Mouse (Mus musculus): ENCODE measurements around the gene Acod1. TPM values are rescaled to one million over a fixed set of nuclear protein-coding genes. Genes with fewer than 3 reads are reported as not detected.
A peak's percentile ranks its signal among the peaks of the same experiment; 100 is the strongest.

Acod1 gene
- polyA plus RNA-seq, 1 experiment from 2014 or later = 0.24 TPM

DNA sequence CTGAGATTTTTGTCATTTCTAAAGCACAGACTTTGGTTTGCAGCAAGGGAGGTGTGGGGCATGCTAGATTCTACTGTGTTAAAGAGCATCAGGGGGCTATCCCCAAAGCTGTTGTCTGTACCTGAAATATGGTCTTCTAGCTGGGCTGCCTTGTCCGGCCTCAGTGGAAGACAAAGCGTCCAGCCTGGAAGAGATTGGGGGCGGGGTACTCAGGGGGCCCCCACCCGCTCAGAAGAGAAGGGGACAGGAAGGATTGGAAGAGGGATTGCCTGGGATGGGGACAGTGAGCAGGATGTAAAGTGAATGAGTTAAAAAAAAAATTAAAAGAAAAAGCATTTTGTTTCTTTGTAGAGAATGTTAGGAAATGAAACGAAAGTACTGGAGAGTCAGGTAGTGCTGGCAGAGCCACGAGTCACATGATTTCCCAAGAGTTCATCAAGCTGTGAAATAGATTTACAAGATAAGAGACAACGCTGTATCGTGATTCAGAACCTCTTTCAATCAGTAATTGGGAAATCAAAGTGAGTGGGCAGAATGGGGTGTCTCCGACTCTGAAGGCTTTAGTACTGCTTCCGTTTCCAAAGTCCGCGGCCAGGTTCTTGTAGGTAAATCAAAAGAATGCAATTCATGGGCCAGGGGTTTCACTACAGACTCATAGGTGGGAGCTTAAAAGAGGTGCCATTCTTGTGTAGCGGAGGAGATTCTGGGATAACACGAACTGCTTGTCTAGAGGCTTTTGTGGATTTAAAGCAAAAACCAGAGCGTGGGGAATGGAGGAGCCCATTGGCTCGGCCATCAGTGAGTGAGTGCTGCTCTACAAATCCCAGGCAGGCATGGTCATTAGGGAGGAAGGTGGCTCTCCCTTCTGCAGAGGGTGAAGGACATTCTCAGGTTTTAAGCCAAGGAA is 31.5 kb downstream of the Acod1 start:
- WGBS = 86% methylated on average over 16 of the region's 16 CpGs
- H3K36me3 ChIP-seq (ENCODE audit: control insufficient read depth, insufficient read depth, low read length) = peaks cover 31% of the 10 kb centered on the region
- ATAC-seq (ENCODE audit: low FRiP score, low TSS enrichment) = no peak

GRCm38 (mm10) chr14:103079209-103079977 is 32.6 kb downstream of the Acod1 start:
- WGBS = 86% methylated on average over 9 of the region's 9 CpGs
- Histone ChIP-seq H3K27me3 (ENCODE audit: control insufficient read depth, insufficient read depth, low read length) (no peaks in the 10 kb centered on the region), H3K27ac (replicated peaks; ENCODE audit: low read depth, low read length) (no peak overlapping the region), H3K4me2 (ENCODE audit: low read length) (no peak overlapping the region), H3K36me3 (ENCODE audit: control insufficient read depth, insufficient read depth, low read length) (peaks cover 35% of the 10 kb centered on the region), H3K9ac (replicated peaks; ENCODE audit: low read length) (no peak overlapping the region), H3K4me1 (ENCODE audit: control insufficient read depth, insufficient read depth, low read length) (no peaks in the 10 kb centered on the region), H3K9me3 (ENCODE audit: control insufficient read depth, low read length) (no peaks in the 10 kb centered on the region), H3K4me3 (replicated peaks; ENCODE audit: low read depth, low read length) (no peak overlapping the region)
- no peak for DNase-seq
- no peak for ATAC-seq (ENCODE audit: low FRiP score, low TSS enrichment)

More for the DNA sequence above, 31.5 kb downstream of the Acod1 start:
- Histone ChIP-seq H3K27me3 (ENCODE audit: control insufficient read depth, insufficient read depth, low read length) (no peaks in the 10 kb centered on the region), H3K9me3 (ENCODE audit: control insufficient read depth, low read length) (no peaks in the 10 kb centered on the region), H3K4me1 (ENCODE audit: control insufficient read depth, insufficient read depth, low read length) (no peaks in the 10 kb centered on the region), H3K4me3 (replicated peaks; ENCODE audit: low read depth, low read length) (no peak overlapping the region), H3K9ac (replicated peaks; ENCODE audit: low read length) (no peak overlapping the region), H3K4me2 (ENCODE audit: low read length) (no peak overlapping the region), H3K27ac (replicated peaks; ENCODE audit: low read depth, low read length) (no peak overlapping the region)
- DNase-seq = no peak

- DNase-seq = no peak
- Histone ChIP-seq H3K9ac (replicated peaks; ENCODE audit: low read length) (no peak overlapping the region), H3K36me3 (ENCODE audit: control insufficient read depth, insufficient read depth, low read length) (peaks cover 57% of the 10 kb centered on the region), H3K4me1 (ENCODE audit: control insufficient read depth, insufficient read depth, low read length) (no peaks in the 10 kb centered on the region), H3K9me3 (ENCODE audit: control insufficient read depth, low read length) (no peaks in the 10 kb centered on the region), H3K4me3 (replicated peaks; ENCODE audit: low read depth, low read length) (no peak overlapping the region), H3K27me3 (ENCODE audit: control insufficient read depth, insufficient read depth, low read length) (no peaks in the 10 kb centered on the region), H3K27ac (replicated peaks; ENCODE audit: low read depth, low read length) (no peak overlapping the region), H3K4me2 (ENCODE audit: low read length) (no peak overlapping the region)
- WGBS = 89% methylated on average over 1 of the region's 1 CpGs
- no peak for ATAC-seq (ENCODE audit: low FRiP score, low TSS enrichment)
These were observed 39.2 kb downstream of the Acod1 start for GRCm38 (mm10) chr14:103085840-103086533.

DNA sequence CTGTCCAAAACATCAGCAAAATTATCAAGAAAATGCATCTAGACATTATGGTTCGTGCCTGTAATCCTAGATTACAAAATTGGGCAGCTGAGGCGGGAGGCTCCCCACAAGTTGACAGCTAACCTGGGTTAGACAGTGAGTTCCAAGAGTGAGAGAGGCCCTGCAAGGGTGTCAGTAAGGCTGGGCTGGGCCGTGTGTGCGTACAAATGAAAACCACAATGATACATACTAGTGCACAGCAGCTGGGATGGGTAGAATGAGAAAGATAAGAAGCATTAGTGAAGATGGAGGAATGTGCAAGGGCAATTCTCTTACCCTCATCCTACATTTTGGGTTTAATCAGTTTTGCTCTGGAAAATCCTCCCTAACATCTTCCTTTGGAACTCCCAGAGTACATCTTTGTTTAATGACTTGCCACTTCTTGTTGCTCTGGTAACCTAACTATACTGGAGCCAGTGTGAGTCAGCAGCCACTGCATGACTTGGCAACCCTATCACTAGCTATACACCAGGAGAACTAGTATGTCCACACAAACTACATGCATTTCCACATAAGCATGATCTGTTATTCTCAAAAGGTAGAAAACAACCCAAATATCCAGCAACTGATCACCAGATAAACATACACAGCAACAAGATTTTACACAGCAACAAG is 40.0 kb downstream of the Acod1 start:
- H3K4me2 ChIP-seq (ENCODE audit: low read length) = no peak overlapping the region
- no peaks in the 10 kb centered on the region for H3K9me3 ChIP-seq (ENCODE audit: control insufficient read depth, low read length)
- no peak overlapping the region for H3K9ac ChIP-seq (replicated peaks; ENCODE audit: low read length)
- no peak for ATAC-seq (ENCODE audit: low FRiP score, low TSS enrichment)
- H3K27ac ChIP-seq (replicated peaks; ENCODE audit: low read depth, low read length) = no peak overlapping the region
- DNase-seq = no peak
- peaks cover 63% of the 10 kb centered on the region for H3K36me3 ChIP-seq (ENCODE audit: control insufficient read depth, insufficient read depth, low read length)
- no peaks in the 10 kb centered on the region for H3K4me1 ChIP-seq (ENCODE audit: control insufficient read depth, insufficient read depth, low read length)
- H3K27me3 ChIP-seq (ENCODE audit: control insufficient read depth, insufficient read depth, low read length) = no peaks in the 10 kb centered on the region
- no peak overlapping the region for H3K4me3 ChIP-seq (replicated peaks; ENCODE audit: low read depth, low read length)
- WGBS = 93% methylated on average over 4 of the region's 4 CpGs

GRCm38 (mm10) chr14:103087846-103088245 is 41.1 kb downstream of the Acod1 start:
- no peaks in the 10 kb centered on the region for H3K9me3 ChIP-seq (ENCODE audit: control insufficient read depth, low read length)
- H3K4me2 ChIP-seq (ENCODE audit: low read length) = no peak overlapping the region
- H3K9ac ChIP-seq (replicated peaks; ENCODE audit: low read length) = no peak overlapping the region
- no peak overlapping the region for H3K27ac ChIP-seq (replicated peaks; ENCODE audit: low read depth, low read length)
- H3K27me3 ChIP-seq (ENCODE audit: control insufficient read depth, insufficient read depth, low read length) = no peaks in the 10 kb centered on the region
- no peak for ATAC-seq (ENCODE audit: low FRiP score, low TSS enrichment)
- no peaks in the 10 kb centered on the region for H3K4me1 ChIP-seq (ENCODE audit: control insufficient read depth, insufficient read depth, low read length)
- 90% methylated on average over 5 of the region's 5 CpGs for WGBS
- H3K36me3 ChIP-seq (ENCODE audit: control insufficient read depth, insufficient read depth, low read length) = peaks cover 67% of the 10 kb centered on the region
- DNase-seq = no peak
- no peak overlapping the region for H3K4me3 ChIP-seq (replicated peaks; ENCODE audit: low read depth, low read length)

GRCm38 (mm10) chr14:103088624-103089023 is 41.8 kb downstream of the Acod1 start:
- 73% methylated on average over 6 of the region's 6 CpGs for WGBS
- no peak overlapping the region for H3K9ac ChIP-seq (replicated peaks; ENCODE audit: low read length)
- no peaks in the 10 kb centered on the region for H3K9me3 ChIP-seq (ENCODE audit: control insufficient read depth, low read length)
- H3K4me1 ChIP-seq (ENCODE audit: control insufficient read depth, insufficient read depth, low read length) = no peaks in the 10 kb centered on the region
- DNase-seq = peak; percentile 76
- no peak overlapping the region for H3K27ac ChIP-seq (replicated peaks; ENCODE audit: low read depth, low read length)
- H3K27me3 ChIP-seq (ENCODE audit: control insufficient read depth, insufficient read depth, low read length) = no peaks in the 10 kb centered on the region
- no peak overlapping the region for H3K4me2 ChIP-seq (ENCODE audit: low read length)
- ATAC-seq (ENCODE audit: low FRiP score, low TSS enrichment) = no peak
- peaks cover 64% of the 10 kb centered on the region for H3K36me3 ChIP-seq (ENCODE audit: control insufficient read depth, insufficient read depth, low read length)
- no peak overlapping the region for H3K4me3 ChIP-seq (replicated peaks; ENCODE audit: low read depth, low read length)

DNA sequence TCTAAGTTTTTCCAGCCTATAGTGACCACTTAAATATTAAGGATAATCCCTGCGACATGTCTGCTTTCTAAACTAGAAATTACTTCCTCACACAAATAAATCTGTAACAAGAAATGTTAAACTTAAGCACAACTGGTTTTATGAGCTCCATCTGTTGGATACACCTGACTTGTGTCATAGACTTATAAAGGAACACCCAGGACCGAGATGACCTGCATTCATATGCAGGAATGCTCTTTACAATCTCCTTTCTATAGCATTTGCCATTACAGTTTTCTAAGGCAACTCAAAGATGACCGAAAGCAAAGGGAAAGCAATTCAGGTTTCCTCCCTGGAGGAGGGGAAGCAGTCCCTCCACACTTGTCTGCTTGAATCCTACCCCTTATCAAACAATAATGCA is 46.5 kb downstream of the Acod1 start:
- H3K36me3 ChIP-seq (ENCODE audit: control insufficient read depth, insufficient read depth, low read length) = peaks cover 50% of the 10 kb centered on the region
- ATAC-seq (ENCODE audit: low FRiP score, low TSS enrichment) (no peak), DNase-seq (no peak)
- H3K4me3 ChIP-seq (replicated peaks; ENCODE audit: low read depth, low read length) = no peak overlapping the region
- 88% methylated on average over 3 of the region's 3 CpGs for WGBS
- no peaks in the 10 kb centered on the region for H3K9me3 ChIP-seq (ENCODE audit: control insufficient read depth, low read length)
- peaks cover 20% of the 10 kb centered on the region for H3K4me1 ChIP-seq (ENCODE audit: control insufficient read depth, insufficient read depth, low read length)
- no peak overlapping the region for H3K9ac ChIP-seq (replicated peaks; ENCODE audit: low read length)
- H3K27me3 ChIP-seq (ENCODE audit: control insufficient read depth, insufficient read depth, low read length) = no peaks in the 10 kb centered on the region
- no peak overlapping the region for H3K27ac ChIP-seq (replicated peaks; ENCODE audit: low read depth, low read length)
- H3K4me2 ChIP-seq (ENCODE audit: low read length) = no peak overlapping the region

DNA sequence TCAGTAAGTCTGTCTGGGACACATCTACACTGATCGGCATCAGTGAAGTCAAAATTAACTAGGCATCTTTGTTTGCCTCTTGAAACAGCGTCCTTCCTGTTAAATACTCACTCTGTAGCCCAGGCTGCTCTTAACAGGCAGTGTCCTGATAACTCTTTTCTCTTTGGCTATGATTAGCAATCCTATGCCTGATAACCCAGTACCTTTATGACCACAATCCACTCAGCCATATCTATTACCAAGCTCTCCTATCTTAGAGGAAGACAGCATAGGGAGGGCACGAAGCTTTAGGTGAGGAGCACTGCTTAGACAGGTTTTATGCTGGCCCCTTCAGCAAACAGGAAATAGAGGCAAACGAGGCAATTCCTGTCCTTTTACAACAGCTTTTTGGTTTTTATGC is 46.9 kb downstream of the Acod1 start:
- WGBS = 94% methylated on average over 4 of the region's 4 CpGs
- Histone ChIP-seq H3K4me2 (ENCODE audit: low read length) (no peak overlapping the region), H3K4me1 (ENCODE audit: control insufficient read depth, insufficient read depth, low read length) (peaks cover 20% of the 10 kb centered on the region), H3K36me3 (ENCODE audit: control insufficient read depth, insufficient read depth, low read length) (peaks cover 47% of the 10 kb centered on the region), H3K9me3 (ENCODE audit: control insufficient read depth, low read length) (no peaks in the 10 kb centered on the region), H3K4me3 (replicated peaks; ENCODE audit: low read depth, low read length) (no peak overlapping the region), H3K27me3 (ENCODE audit: control insufficient read depth, insufficient read depth, low read length) (no peaks in the 10 kb centered on the region), H3K27ac (replicated peaks; ENCODE audit: low read depth, low read length) (no peak overlapping the region), H3K9ac (replicated peaks; ENCODE audit: low read length) (no peak overlapping the region)
- ATAC-seq (ENCODE audit: low FRiP score, low TSS enrichment) (no peak), DNase-seq (no peak)
